Mouse (Mus musculus) natural killer cell, adult 2 months (primary cell): ENCODE data around the gene Tmem30b.
A peak's percentile ranks its signal among the peaks of the same experiment; 100 is the strongest.

Experiments used
- DNase-seq, 2 experiments: peaks; one replicate each; pipeline ENCODE4 v3.0.0; 2022; ENCODE audit warnings: low spot score in 2 of 2

Tmem30b gene

GRCm38 (mm10) chr12:73517022-73517709 lies 29.0 kb downstream of the Tmem30b start:
- peak; percentile 24 to 48 for DNase-seq

- DNase-seq = no peak
These were observed 29.7 kb downstream of the Tmem30b start for GRCm38 (mm10) chr12:73516516-73516915.

DNA sequence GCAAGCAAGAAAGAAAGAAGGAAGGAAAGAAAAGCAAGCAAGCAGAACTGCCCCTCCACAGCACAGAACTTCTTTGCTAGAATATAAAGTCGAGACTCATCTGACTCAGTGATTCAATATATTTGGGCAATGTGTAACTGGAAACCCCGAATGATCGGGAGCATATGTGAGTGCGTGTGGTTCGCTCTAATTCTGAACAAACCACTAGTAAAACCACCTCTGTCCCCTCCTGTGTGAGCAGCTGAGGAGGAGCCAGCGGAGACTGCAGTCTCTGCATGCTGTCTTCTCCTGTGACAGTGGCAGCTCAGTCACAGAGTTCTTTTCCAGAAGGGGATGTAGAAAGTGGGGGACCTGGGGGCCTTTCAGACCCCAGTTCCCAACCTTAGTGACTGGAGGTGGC lies 31.5 kb downstream of the Tmem30b start:
- no peak for DNase-seq

GRCm38 (mm10) chr12:73513958-73514357 lies 32.2 kb downstream of the Tmem30b start:
- DNase-seq = no peak

- no peak for DNase-seq
These were observed 34.6 kb downstream of the Tmem30b start for GRCm38 (mm10) chr12:73511467-73512047.

DNA sequence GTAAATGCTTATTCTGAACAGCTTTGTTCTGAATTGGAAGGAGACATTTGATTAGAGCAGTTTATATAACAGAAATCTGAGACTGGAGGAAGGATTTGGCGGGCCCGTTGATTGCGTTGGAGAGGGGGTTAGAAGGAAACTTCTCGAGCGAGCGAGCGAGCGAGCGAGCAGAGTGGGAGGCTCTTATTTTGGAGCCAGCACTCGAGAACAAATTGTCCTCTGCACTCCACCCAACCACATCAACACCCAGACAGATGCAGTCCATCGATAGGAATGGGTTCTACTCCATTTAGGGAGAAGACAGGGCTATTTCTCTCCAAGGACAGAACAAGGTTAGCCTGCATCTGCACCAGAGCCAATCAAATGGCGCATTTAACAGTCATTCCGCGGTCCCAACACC lies 39.1 kb downstream of the Tmem30b start:
- DNase-seq = no peak

DNA sequence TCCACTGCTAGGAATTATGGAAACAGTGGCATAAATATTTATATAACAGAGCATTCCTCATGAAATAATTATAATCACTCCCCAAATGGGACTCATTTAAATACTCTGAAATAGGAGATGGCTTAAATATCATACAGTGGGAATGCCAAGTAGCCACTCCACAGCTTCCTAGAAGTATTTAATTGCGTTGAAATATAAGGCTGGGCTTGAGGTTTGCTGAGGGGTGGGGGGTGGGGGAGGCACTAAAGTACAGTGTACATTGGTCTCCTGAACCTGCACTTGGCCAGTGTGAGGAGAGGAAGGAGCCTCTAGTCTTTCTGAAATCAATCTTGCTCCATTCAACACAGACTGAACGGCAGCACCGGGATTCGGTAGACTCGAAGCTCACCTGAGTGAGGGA lies 39.5 kb downstream of the Tmem30b start:
- no peak for DNase-seq

DNA sequence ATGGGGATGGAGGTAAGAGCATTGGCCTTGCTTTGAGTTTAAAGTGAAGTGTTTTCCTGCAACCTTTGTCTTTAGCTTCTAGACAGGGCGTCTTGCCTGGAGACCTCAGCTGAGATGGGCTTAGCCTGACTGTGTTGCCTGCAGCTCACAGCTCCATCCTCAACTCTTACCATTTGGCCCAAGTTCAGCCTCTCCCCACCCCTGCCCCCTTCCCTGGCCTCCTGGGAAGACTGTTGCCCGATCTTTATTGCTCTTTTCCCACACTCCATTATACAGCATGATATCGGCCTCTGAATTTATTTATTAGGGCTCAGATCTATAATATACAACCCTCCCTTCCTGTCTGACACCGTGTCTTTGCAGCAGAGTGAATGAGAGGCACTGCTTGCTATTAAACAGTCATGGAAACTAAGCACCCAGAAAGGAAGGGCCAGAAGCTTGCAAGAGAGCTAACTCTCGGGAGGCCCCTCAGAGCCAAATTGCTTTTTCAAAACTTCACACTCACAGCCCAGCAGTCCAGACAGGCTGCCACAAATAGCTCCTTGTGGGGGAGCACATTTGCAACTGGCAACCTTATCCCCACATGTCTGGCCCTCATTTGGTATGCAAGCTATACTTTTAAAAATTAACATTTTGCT lies 45.4 kb downstream of the Tmem30b start:
- no peak for DNase-seq

- no peak for DNase-seq
These were observed 51.0 kb downstream of the Tmem30b start for GRCm38 (mm10) chr12:73495172-73495571.

DNA sequence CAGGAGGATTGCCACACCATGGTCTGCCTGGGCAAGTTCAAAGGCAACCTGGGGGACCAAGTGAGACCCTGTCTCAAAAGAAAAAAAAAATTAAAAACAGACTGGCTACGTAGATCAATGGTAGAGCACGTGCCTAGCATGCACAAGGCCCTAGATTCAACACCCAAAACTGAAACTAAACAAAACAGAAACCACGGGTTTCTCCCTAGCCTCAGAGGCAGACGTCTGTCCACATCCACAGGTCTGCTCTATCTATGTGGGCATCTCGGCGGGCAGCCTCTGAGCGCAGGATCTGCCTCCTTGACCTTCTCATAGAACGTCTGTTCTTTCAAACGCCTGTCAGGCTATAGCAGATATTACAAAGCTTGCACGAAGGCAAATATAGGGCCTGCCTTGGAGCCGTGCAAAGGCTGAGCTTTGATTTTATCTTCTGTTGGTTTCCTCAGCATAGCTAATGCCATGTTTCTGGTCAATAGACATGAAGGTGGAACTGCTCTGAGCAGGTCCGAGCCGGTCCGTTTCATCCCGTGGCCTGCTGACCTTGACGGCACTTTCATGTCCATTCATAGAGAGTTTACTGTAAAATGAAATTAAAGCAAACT lies 52.2 kb downstream of the Tmem30b start:
- DNase-seq = no peak
